Mouse (Mus musculus): ENCODE measurements around the gene Nutf2-ps1. TPM values are rescaled to one million over a fixed set of nuclear protein-coding genes. Genes with fewer than 3 reads are reported as not detected.

Nutf2-ps1 gene
- polyA plus RNA-seq, 1 experiment from 2014 or later = 177 TPM

DNA sequence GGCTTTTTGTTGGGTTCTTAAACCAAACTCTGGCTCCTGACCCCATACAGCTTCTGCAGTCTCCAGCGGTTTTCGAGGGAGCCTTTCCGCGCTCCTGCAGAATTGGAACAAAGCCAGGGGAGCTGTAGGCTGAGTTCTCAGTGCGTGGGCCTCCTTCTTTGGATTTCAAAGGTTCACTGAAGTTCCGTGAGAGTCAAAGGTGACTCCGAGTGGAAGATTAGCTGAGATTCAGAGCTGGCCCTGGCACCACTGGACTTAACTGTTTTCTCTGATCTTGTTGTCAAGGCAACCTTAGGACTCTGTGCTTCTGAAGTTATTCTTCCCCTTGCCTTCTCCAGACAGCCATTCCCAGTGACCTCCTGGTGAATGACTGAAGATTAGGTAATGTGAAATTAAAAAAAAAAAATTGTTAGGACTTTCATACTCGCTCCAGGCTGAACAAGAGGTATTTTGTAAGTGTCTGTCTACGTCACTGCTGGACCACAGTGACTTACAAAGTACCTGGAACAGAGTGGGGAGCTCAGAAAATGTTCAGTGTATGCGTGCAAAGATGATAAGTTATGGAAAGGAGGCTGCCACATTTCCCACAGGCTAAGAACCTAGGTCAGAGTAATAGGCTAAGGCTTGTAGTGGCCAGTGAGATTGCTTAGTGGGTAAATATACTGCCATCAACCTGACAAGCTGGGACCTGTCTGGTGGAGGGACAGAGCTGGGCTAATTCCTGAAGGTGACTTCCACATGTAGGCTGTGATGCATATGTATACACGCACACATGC, 11.7 kb downstream of the Nutf2-ps1 start:
- H3K27me3 ChIP-seq (ENCODE audit: control insufficient read depth, insufficient read depth, low read length) = no peaks in the 10 kb centered on the region
- H3K4me3 ChIP-seq (ENCODE audit: low read depth, low read length) = no peak overlapping the region

DNA sequence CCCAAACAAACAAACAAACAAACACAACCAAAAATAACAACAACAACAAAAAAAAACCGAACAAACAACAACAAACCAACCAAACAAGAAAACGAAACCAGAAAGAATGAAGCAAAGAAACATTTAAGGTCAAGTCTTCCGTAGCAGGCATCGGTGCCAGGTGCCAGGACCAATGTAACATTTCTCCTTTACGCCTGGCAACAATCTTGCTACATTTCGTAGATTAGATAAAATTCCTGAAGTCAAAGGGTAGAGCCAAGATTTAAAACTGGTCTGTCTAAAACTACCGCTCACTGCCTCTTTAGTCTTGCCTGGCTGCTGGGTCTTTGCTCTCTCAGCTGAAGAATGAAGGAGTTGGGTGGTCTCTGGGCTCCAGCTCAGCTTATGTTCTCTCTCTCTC, 12.8 kb downstream of the Nutf2-ps1 start:
- 54% methylated on average over 7 of the region's 7 CpGs for WGBS
- Histone ChIP-seq H3K27me3 (ENCODE audit: control insufficient read depth, insufficient read depth, low read length) (no peaks in the 10 kb centered on the region), H3K4me3 (ENCODE audit: low read depth, low read length) (no peak overlapping the region), H3K4me1 (replicated peaks; ENCODE audit: control insufficient read depth, insufficient read depth) (no peaks in the 10 kb centered on the region), H3K4me2 (replicated peaks; ENCODE audit: low read depth) (no peak overlapping the region), H3K9ac (ENCODE audit: low read length) (no peak overlapping the region), H3K9me3 (ENCODE audit: control insufficient read depth, low read length) (no peaks in the 10 kb centered on the region), H3K36me3 (ENCODE audit: control insufficient read depth, insufficient read depth, low read length) (no peaks in the 10 kb centered on the region), H3K27ac (replicated peaks) (no peak overlapping the region)
- peak; percentile 49 for DNase-seq (ENCODE audit: low spot score)
- ATAC-seq (ENCODE audit: low FRiP score, low TSS enrichment) = no peak
- TF ChIP-seq CTCF (IDR thresholded peaks at IDR 0.05; ENCODE audit: low read depth) (no peak), EP300 (optimal IDR thresholded peaks at IDR 0.05) (no peak)

More for the DNA sequence above, 11.7 kb downstream of the Nutf2-ps1 start:
- no peak for ATAC-seq (ENCODE audit: low FRiP score, low TSS enrichment)
- WGBS = 41% methylated on average over 11 of the region's 11 CpGs
- Histone ChIP-seq H3K36me3 (ENCODE audit: control insufficient read depth, insufficient read depth, low read length) (no peaks in the 10 kb centered on the region), H3K27ac (replicated peaks) (no peak overlapping the region), H3K4me2 (replicated peaks; ENCODE audit: low read depth) (no peak overlapping the region), H3K4me1 (replicated peaks; ENCODE audit: control insufficient read depth, insufficient read depth) (no peaks in the 10 kb centered on the region), H3K9ac (ENCODE audit: low read length) (no peak overlapping the region), H3K9me3 (ENCODE audit: control insufficient read depth, low read length) (no peaks in the 10 kb centered on the region)
- peak; percentile 37 for DNase-seq (ENCODE audit: low spot score)
- TF ChIP-seq CTCF (IDR thresholded peaks at IDR 0.05; ENCODE audit: low read depth) (no peak), EP300 (optimal IDR thresholded peaks at IDR 0.05) (no peak)

DNA sequence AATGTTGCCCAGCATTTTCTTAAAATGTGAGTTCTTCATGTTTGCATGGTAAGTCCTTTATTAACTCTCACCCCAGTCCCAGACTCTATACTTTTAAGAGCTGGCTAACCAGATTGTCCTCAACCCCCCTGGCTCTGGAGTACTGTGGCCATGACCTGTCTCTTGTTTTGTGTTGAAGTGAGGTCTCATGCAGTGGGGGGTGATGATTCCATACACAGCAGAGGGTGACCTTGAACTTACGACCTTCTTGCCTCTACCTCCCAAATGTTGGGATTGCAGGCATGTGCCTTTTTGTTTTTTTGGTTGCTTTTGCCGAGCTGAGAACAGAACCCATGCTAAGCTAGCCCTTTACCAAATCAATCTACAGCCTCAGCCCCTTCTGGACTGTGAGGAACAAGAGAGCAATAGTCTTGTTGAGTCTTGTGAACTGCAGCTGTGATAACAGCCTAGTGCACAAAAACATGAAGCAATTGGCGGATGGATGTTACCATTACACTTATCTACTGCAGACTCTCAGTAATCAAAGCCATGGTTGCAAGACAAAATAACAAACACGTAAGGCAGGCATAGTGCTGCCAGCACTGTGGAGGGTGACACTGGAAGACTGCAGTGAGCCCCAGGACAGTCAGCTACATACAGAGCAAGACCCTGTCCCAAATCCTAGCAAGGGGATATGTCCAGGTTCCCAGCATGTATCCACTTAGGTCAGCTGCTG, 13.4 kb downstream of the Nutf2-ps1 start:
- peak; percentile 12 for DNase-seq (ENCODE audit: low spot score)
- ATAC-seq (ENCODE audit: low FRiP score, low TSS enrichment) = no peak
- WGBS = 83% methylated on average over 4 of the region's 4 CpGs

DNA sequence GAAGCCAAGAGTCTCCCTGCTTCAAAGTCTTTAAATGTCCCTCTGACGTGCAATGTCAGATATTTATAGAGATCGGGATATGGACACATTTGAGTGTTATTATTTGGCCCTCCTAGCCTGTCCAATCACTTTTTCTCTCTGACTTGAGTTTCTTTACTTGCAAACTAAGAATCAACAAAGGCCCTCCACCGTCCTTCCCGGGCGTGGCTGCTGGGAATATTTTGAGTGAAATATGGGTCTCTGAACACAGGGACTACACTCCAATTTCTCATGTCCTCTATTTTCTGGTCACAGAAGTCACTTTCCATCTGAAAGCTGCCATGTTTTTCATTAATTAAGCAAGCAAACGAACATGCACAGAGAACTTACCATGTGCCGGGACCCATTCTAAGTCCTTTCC, 14.3 kb downstream of the Nutf2-ps1 start:
- H3K9me3 ChIP-seq (ENCODE audit: control insufficient read depth, low read length) = no peaks in the 10 kb centered on the region
- H3K4me1 ChIP-seq (replicated peaks; ENCODE audit: control insufficient read depth, insufficient read depth) = no peaks in the 10 kb centered on the region
- no peak for DNase-seq (ENCODE audit: low spot score)
- H3K4me2 ChIP-seq (replicated peaks; ENCODE audit: low read depth) = no peak overlapping the region
- no peak for ATAC-seq (ENCODE audit: low FRiP score, low TSS enrichment)
- TF ChIP-seq CTCF (IDR thresholded peaks at IDR 0.05; ENCODE audit: low read depth) (no peak), EP300 (optimal IDR thresholded peaks at IDR 0.05) (no peak)
- 87% methylated on average over 7 of the region's 7 CpGs for WGBS
- no peaks in the 10 kb centered on the region for H3K36me3 ChIP-seq (ENCODE audit: control insufficient read depth, insufficient read depth, low read length)
- no peak overlapping the region for H3K4me3 ChIP-seq (ENCODE audit: low read depth, low read length)
- no peak overlapping the region for H3K27ac ChIP-seq (replicated peaks)
- H3K9ac ChIP-seq (ENCODE audit: low read length) = no peak overlapping the region
- H3K27me3 ChIP-seq (ENCODE audit: control insufficient read depth, insufficient read depth, low read length) = no peaks in the 10 kb centered on the region

More for the DNA sequence above, 13.4 kb downstream of the Nutf2-ps1 start:
- Histone ChIP-seq H3K4me3 (ENCODE audit: low read depth, low read length) (no peak overlapping the region), H3K9me3 (ENCODE audit: control insufficient read depth, low read length) (no peaks in the 10 kb centered on the region), H3K4me2 (replicated peaks; ENCODE audit: low read depth) (no peak overlapping the region), H3K9ac (ENCODE audit: low read length) (no peak overlapping the region), H3K36me3 (ENCODE audit: control insufficient read depth, insufficient read depth, low read length) (no peaks in the 10 kb centered on the region), H3K4me1 (replicated peaks; ENCODE audit: control insufficient read depth, insufficient read depth) (no peaks in the 10 kb centered on the region), H3K27ac (replicated peaks) (no peak overlapping the region), H3K27me3 (ENCODE audit: control insufficient read depth, insufficient read depth, low read length) (no peaks in the 10 kb centered on the region)
- TF ChIP-seq EP300 (optimal IDR thresholded peaks at IDR 0.05) = no peak
- TF ChIP-seq CTCF (IDR thresholded peaks at IDR 0.05; ENCODE audit: low read depth) = no peak

DNA sequence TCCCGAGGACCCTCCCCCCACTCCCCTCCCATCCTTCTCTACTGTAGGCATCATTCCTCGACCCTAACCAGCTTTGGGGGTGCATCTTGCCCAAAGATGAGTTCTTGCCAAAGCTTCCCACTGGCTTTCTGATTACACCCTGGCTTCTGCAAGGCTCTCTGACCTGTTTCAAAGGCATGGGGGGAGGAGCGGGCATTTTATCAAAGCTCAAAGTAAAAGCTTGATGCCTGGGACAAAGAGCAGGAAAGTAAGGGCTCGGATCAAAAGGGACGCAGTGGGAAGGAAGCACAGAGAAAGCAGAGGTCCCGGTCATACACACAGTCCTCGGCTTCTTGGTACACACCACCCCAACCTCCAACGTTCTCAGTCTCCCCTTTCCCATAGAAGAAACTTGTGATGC, 14.7 kb downstream of the Nutf2-ps1 start:
- Histone ChIP-seq H3K9me3 (ENCODE audit: control insufficient read depth, low read length) (no peaks in the 10 kb centered on the region), H3K27ac (replicated peaks) (no peak overlapping the region), H3K4me2 (replicated peaks; ENCODE audit: low read depth) (no peak overlapping the region), H3K27me3 (ENCODE audit: control insufficient read depth, insufficient read depth, low read length) (no peaks in the 10 kb centered on the region), H3K36me3 (ENCODE audit: control insufficient read depth, insufficient read depth, low read length) (no peaks in the 10 kb centered on the region), H3K9ac (ENCODE audit: low read length) (no peak overlapping the region), H3K4me3 (ENCODE audit: low read depth, low read length) (no peak overlapping the region), H3K4me1 (replicated peaks; ENCODE audit: control insufficient read depth, insufficient read depth) (no peaks in the 10 kb centered on the region)
- WGBS = 75% methylated on average over 8 of the region's 8 CpGs
- DNase-seq (ENCODE audit: low spot score) (peak; percentile 21), ATAC-seq (ENCODE audit: low FRiP score, low TSS enrichment) (no peak)
- TF ChIP-seq EP300 (optimal IDR thresholded peaks at IDR 0.05) (no peak), CTCF (IDR thresholded peaks at IDR 0.05; ENCODE audit: low read depth) (no peak)

DNA sequence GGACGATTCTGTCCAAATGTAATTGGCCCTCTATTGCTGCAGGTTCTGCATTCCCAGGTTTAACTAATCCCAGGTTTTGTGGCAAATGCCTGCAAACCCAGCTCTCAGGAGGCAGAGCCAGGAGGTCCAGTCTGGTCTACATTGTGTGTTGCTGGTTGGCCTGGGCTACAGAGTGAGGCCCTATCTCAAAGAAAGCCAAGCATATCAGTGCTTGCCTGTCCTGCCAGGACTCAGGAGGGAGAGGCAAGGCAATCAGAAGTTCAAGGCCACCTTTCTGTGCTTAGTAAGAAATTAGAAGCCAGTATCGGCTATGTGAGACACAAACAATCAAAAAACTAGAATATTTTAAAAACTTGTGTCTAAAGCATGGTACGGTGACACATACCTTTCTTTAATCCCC, 15.7 kb downstream of the Nutf2-ps1 start:
- Histone ChIP-seq H3K9me3 (ENCODE audit: control insufficient read depth, low read length) (no peaks in the 10 kb centered on the region), H3K36me3 (ENCODE audit: control insufficient read depth, insufficient read depth, low read length) (no peaks in the 10 kb centered on the region), H3K4me2 (replicated peaks; ENCODE audit: low read depth) (no peak overlapping the region), H3K9ac (ENCODE audit: low read length) (no peak overlapping the region), H3K27me3 (ENCODE audit: control insufficient read depth, insufficient read depth, low read length) (no peaks in the 10 kb centered on the region), H3K27ac (replicated peaks) (no peak overlapping the region), H3K4me3 (ENCODE audit: low read depth, low read length) (no peak overlapping the region), H3K4me1 (replicated peaks; ENCODE audit: control insufficient read depth, insufficient read depth) (no peaks in the 10 kb centered on the region)
- TF ChIP-seq EP300 (optimal IDR thresholded peaks at IDR 0.05) = no peak
- TF ChIP-seq CTCF (IDR thresholded peaks at IDR 0.05; ENCODE audit: low read depth) = no peak
- WGBS = 76% methylated on average over 3 of the region's 3 CpGs
- DNase-seq (ENCODE audit: low spot score) = peak; percentile 12
- no peak for ATAC-seq (ENCODE audit: low FRiP score, low TSS enrichment)
